Mouse (Mus musculus): ENCODE measurements at regions not wholly inside any gene's neighbourhood (a gene's known extent, or its start where the extent isn't known, plus 50 kb on each side); places are given as distances from the start of the nearest gene placed in this dataset.

DNA sequence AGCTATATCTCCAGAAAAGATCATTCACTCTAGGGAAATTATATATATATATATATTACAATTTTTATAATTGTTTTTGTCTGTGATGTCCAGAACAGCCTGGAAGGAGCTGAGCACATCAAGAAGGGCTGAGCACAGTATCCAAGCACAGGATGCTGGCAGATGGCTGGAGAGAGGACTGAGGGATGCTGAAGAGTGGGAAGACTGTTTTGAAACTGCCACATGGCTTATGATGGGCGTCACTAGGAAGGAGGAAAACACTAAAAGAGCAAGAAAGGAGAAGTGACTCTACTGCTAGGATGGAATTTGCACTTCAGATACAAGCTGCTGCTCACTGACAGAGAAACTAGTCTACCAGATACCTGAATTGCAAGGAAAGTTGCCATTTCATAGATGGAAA, 50.4 kb upstream of the Atg10 start:
- no peak for DNase-seq

GRCm38 (mm10) chr13:91274615-91275014, 50.8 kb upstream of the Atg10 start:
- DNase-seq, result no peak

- DNase-seq, result no peak
Observed at GRCm38 (mm10) chr13:91279487-91279886, 55.7 kb upstream of the Atg10 start.

DNA sequence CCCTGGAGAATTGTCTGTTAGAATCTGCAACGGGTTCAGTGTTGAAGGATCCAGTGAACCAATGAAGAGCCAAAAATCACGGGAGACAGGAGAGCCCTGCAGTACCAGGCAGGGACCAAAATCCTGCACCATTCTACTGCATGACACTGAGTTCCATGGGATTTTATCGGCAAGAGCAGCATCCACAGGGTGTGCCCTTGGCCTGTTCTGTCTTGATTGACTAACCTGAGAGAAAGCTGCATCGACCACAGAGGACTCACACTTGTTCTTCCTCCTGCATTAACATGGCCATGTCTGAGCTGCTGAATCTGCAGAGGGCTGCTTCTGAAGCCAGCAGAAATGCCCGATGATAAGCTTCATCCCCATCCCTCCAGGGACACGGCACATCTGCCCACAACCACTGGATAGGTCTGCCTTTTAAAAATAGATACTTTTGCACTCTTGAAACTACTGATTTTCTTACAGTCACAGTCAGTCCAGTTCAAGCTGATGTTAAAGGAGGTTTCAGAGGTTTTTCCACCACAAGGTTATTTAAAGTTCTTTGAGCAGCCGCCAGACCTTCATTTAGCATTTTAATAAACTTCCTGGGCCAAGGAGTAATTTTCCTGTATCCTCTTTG, 71.9 kb upstream of the Atg10 start:
- DNase-seq, result no peak

DNA sequence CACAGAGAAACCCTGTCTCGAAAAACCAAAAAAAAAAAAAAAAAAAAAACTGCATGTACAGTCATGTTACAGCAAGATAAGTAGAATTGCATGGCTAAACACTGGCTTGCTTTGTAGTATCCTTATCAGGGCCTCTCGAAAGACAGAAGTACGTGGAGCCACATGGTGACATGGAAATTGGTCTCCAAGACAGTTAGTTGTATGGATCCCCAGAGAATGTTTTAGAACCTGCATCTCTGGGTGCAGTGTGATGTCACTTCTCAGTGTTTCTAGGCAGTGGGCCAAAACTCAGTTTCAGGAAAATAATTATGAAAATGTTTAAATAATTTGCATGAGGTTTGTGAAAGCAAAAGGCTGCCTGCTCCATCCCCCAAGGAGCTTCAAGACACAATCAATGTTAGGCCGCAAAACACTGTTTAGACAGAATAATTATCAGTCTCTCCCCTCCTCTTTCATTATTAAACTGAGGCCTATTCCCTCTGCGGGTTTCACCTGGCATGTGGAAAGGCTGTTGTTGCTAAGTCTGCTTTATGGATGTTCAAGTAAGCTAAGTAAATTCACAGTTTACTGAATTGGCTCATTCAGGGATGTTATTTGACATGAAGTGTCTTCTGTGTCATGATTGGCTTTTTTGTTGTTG, 72.9 kb upstream of the Atg10 start:
- no peak for DNase-seq

DNA sequence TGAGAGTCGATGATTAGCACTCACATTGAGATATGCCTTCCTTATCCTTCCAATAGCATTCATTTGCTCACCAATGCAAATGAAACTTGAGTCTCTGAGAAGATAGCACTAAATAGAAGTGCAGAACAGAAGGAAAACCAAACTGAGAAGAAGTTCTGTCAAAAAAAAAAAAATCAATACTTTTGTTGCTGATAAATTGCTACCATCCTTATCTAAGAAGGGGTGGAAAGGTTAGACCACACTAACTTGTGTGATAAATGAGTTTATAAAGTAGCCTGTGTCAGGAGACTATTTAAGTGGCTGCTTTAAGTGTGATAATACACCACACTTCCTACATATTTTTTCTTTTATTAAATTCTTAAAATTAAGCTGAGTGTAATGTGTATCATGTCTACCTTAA, 78.1 kb upstream of the Atg10 start:
- DNase-seq, result no peak

DNA sequence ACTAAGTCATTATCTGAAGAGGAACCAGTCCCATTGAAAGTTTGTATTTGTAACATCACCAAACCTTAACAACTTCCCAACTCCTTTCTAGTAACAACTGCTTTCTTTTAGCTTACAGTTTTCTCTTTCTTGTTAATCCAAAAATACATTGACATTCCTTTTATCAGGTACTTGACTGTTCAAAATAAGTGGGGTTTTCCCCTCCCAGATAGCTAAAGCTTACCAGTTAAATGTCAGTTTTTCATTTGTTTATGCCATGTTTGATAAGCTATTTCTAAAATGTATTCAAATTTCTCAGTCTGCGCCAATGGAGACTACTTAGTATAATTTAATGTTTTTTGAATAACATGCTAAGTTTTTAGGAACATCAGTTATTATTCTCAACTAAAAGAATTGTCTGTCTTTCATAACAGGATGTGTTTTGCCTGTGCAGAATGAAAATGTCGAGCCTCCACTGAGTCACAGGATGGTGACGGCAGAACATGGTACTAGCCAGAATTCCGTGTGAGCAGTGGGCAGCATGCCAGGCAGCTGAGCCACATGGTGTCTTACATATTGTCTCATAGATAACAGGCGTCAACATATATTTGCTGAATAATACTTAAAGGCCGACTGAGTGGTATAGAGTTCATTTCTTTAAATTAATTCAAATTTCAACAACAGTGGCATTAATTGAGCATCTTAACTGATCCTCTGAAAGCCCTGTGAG, 82.1 kb upstream of the Atg10 start:
- peak in 1 of 2 experiments; percentile 18 for DNase-seq

DNA sequence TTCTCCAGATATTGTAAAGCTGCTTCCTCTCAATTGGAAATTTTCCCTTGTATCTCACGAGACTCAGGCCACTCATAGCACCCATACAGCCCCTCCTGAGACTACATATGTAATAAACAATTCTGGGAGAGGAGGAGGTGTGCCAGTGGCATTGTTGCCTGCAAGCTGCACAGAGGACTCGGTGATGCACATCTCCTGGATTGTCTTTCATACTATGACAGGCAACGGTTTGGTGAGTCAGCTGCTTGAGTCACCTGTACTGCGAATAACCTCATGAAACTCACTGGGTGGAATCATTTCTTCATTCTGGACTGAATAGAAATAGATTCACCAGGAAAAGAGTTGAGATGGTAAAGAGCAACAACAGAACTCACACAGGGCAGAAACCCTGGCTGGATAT, 82.8 kb upstream of the Atg10 start:
- no peak for DNase-seq

DNA sequence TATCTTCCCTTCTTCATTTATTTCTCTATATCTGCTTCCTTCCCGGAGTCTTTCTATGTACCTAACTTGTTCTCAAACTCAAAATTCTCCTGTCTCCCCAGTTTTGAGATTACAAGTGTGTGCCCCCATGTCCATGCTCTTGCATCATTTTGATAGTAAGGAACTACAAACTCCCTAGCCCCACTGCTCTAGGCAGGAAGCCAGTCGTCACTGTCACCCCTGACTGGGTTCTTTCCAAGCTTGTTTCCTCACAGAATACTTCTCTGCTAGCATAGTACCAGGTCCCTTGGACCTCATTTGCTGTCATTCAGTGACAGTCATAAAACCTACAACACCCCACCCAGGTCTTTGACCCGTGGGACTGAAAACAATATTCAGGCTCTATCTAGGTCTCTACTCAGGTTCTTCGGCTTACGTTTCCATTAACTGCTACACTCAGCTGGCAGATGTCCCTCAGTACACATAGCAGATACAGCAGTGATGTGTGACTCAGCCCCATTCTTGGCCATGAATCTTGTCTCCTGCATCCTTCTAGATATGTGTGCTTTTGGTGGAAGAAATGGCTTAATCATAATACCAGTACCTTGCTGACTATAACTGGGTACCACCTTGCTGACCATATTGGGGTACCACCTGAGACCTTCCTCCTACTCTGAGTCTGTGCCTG, 89.3 kb upstream of the Atg10 start:
- DNase-seq, result no peak

DNA sequence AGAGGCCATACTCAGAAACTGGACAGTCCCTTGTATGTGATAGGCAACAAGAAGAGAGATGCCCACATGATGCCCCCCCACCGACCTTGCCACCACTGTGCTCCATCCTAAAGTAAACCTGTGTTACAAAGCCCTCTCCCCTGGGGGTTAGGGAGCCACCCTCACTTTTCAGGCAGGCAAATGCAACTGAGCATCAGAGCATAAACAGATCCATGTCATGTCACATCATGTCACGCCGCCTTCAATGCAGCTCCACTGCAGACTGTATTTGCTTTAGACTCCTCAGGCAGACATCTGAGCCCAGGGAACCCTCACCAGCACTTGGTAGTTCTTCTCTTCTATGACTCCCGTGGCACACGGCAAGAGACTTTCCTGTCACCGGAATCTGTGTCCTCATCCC, 98.6 kb upstream of the Atg10 start:
- no peak for DNase-seq

GRCm38 (mm10) chr13:91326834-91327233, 103.1 kb upstream of the Atg10 start:
- no peak for DNase-seq

DNA sequence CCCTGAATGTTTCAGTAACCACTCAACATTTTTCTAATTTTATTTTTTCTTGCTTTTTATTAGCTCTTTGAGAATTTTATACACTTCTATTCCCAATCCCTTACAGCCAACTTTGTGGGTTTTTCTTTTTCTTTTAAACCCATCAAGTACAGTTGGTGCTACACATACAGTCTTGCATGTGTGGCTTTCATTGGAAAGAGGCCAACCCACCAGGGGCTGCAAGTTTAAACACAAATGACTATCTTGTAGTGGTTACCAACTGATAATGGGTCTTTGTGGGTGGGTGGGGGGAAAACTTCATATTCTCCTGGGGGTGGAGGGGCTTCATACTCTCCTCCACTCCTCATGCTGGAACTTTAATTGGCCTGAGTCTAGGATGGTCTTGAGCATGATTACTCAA, 110.5 kb upstream of the Atg10 start:
- DNase-seq, result no peak

DNA sequence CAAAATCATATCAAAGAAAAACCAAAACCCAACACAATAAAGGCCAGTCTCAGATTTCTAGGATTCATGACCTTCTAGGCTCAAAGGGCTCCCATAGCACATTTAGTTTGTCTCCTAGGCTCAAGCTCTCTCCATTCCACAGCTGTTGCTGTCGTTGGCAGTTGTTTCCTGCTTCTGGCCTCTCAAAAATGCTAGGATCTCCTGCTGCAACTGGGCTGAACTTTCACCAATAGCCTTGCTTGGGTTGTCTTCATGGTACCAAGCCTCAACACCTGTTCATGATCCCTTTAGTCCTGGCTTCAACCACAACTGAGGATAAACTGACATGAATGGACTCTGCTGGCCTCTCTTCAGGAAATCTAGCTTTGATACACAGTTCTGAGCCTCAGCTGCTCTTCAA, 115.9 kb upstream of the Ssbp2 start:
- DNase-seq, result no peak

GRCm38 (mm10) chr13:91348489-91349083, 111.5 kb upstream of the Ssbp2 start:
- DNase-seq, result no peak

GRCm38 (mm10) chr13:91352311-91352710, 107.8 kb upstream of the Ssbp2 start:
- no peak for DNase-seq

- DNase-seq, result peak; percentile 21 to 29
Observed at GRCm38 (mm10) chr13:91356516-91356915, 103.6 kb upstream of the Ssbp2 start.

GRCm38 (mm10) chr13:91360121-91360520, 100.0 kb upstream of the Ssbp2 start:
- DNase-seq, result no peak

- DNase-seq, result peak; percentile 98 to 100
Observed at GRCm38 (mm10) chr13:91365270-91365952, 94.7 kb upstream of the Ssbp2 start.

DNA sequence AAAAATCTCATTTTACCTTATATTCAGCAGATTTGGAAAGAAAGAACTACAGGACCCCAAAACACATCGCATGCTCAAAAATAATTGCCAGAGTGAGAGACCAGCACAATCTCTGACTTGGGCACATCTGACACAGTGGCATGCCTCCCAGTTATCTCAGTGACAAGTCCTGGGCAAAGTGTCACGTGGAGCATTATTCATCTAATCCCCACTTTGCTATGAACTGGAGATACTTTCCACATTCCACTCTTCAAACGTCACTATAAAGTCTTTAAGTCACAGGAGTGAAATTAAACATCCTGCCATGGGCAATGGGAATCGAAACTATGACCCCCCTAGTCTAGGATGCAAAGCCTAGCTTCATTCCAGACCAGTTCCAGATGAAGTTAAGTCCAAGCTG, 93.5 kb upstream of the Ssbp2 start:
- no peak for DNase-seq

- DNase-seq, result no peak
Observed at GRCm38 (mm10) chr13:91367896-91368556, 92.1 kb upstream of the Ssbp2 start.

- no peak for DNase-seq
Observed at GRCm38 (mm10) chr13:91368664-91369063, 91.4 kb upstream of the Ssbp2 start.

DNA sequence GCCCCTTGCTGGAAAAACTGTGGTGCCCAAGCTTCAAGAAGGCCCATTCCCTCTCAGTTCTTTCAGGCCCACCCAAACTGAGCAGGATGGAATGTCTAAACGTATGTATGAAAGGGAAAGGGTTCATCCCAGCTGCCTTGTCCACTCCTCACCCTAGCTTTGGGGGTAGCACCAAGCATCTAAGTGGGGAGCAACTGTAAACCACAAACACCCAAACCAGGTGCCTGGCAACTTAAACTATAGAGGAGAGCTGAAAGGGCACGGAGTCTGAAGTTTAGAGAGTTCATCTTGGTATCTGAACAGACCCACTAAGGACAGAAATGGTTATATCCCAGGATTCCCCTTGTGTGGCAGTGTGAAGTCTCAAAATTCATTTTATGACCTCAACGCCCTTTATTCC, 90.1 kb upstream of the Ssbp2 start:
- DNase-seq, result no peak

Measured in cerebellum, postnatal 36 days (tissue).